Mouse (Mus musculus) CH12.LX (cell line): ENCODE data around the gene 2310057M21Rik. TPM values are rescaled to one million over a fixed set of nuclear protein-coding genes. Genes with fewer than 3 reads are reported as not detected.

Source experiments
- DNase-seq: peaks from one replicate; pipeline ENCODE4 v3.0.0-alpha.2; 2013; ENCODE audit errors: extremely low read depth
- H3K27ac ChIP-seq: 2 replicates; pipeline ENCODE4 v1.5.1; 2012; ENCODE audit warnings: low read depth, mild to moderate bottlenecking, control low read depth, moderate library complexity; ENCODE audit not compliant: insufficient read depth
- H3K27me3 ChIP-seq: replicated peaks from 2 replicates; pipeline ENCODE3; 2012; ENCODE audit warnings: inconsistent platforms
- H3K36me3 ChIP-seq, 2 experiments: replicated peaks in 1 of 2; 2 replicates each; pipeline versions ENCODE3 to v1.6.1; 2012; ENCODE audit warnings: inconsistent platforms in 1 of 2, low read length in 1 of 2, mild to moderate bottlenecking in 1 of 2, mixed read lengths in 1 of 2, moderate library complexity in 1 of 2; ENCODE audit not compliant: control insufficient read depth in 1 of 2, insufficient read depth in 1 of 2
- H3K4me1 ChIP-seq, 2 experiments: 2 replicates each; pipeline ENCODE4 v1.6.1; 2012; ENCODE audit warnings: inconsistent platforms in 1 of 2, moderate library complexity in 1 of 2; ENCODE audit not compliant: insufficient read depth in 2 of 2, control insufficient read depth in 1 of 2
- H3K4me2 ChIP-seq: 2 replicates; pipeline ENCODE4 v1.6.1; 2012; ENCODE audit warnings: low read depth, mild to moderate bottlenecking, control low read depth; ENCODE audit not compliant: poor library complexity, insufficient read depth, severe bottlenecking
- H3K4me3 ChIP-seq, 3 experiments: fragments of 150-350 bp in 1 of 3; sonication (generic) in 1 of 3; replicated peaks in 1 of 3; 2 replicates each; pipeline versions ENCODE3 to v1.5.1; 2011 to 2012; ENCODE audit warnings: low read depth in 2 of 3, low read length in 2 of 3, mild to moderate bottlenecking in 2 of 3, moderate library complexity in 2 of 3, control low read depth in 1 of 3, improper control_type of control experiment in 1 of 3, inconsistent platforms in 1 of 3, mixed read lengths in 1 of 3; ENCODE audit not compliant: poor library complexity in 1 of 3
- H3K79me2 ChIP-seq: replicated peaks from 2 replicates; pipeline ENCODE4 v1.6.1; 2012; ENCODE audit warnings: mild to moderate bottlenecking, moderate library complexity; ENCODE audit not compliant: control insufficient read depth, poor library complexity, insufficient read depth, severe bottlenecking; ENCODE audit errors: extremely low read depth
- H3K9ac ChIP-seq: 2 replicates; pipeline ENCODE4 v1.6.1; 2012; ENCODE audit warnings: low read depth, mild to moderate bottlenecking, control low read depth, moderate library complexity; ENCODE audit not compliant: insufficient read depth
- H3K9me3 ChIP-seq: replicated peaks from 2 replicates; pipeline ENCODE3; 2012; ENCODE audit warnings: low read length, inconsistent platforms, mixed read lengths
- BHLHE40 ChIP-seq: IDR thresholded peaks from 2 replicates; pipeline ENCODE4 v1.6.1; 2011; ENCODE audit warnings: mild to moderate bottlenecking, low read depth, low read length, improper control_type of control experiment
- CHD2 ChIP-seq: IDR thresholded peaks from 2 replicates; pipeline ENCODE4 v1.6.1; 2011; ENCODE audit warnings: low read length, improper control_type of control experiment
- GABPA ChIP-seq: IDR thresholded peaks from 2 replicates; pipeline ENCODE4 v1.6.1; 2012; ENCODE audit warnings: low read depth, low read length, improper control_type of control experiment, inconsistent platforms; ENCODE audit not compliant: insufficient replicate concordance
- IRF4 ChIP-seq: IDR thresholded peaks from 2 replicates; pipeline ENCODE4 v1.6.1; 2014; ENCODE audit warnings: low read depth, mild to moderate bottlenecking, inconsistent platforms, low read length, improper control_type of control experiment
- JUN ChIP-seq: IDR thresholded peaks from 2 replicates; pipeline ENCODE4 v1.6.1; 2011; ENCODE audit warnings: low read depth, mild to moderate bottlenecking, low read length, improper control_type of control experiment, moderate library complexity; ENCODE audit not compliant: insufficient read depth
- JUND ChIP-seq: conservative IDR thresholded peaks from 2 replicates; pipeline ENCODE4 v1.6.1; 2011; ENCODE audit warnings: low read depth, low read length, improper control_type of control experiment
- KAT2A ChIP-seq: IDR thresholded peaks from 2 replicates; pipeline ENCODE4 v1.6.1; 2012; ENCODE audit warnings: low read length, improper control_type of control experiment, inconsistent platforms; ENCODE audit not compliant: insufficient replicate concordance
- MAFK ChIP-seq: IDR thresholded peaks from 2 replicates; pipeline ENCODE4 v1.6.1; 2011; ENCODE audit warnings: low read length, improper control_type of control experiment; ENCODE audit not compliant: insufficient replicate concordance
- MAX ChIP-seq: IDR thresholded peaks from 2 replicates; pipeline ENCODE4 v1.6.1; 2011; ENCODE audit warnings: low read length, improper control_type of control experiment
- MAZ ChIP-seq: IDR thresholded peaks from 2 replicates; pipeline ENCODE4 v1.6.1; 2012; ENCODE audit warnings: low read depth, mild to moderate bottlenecking, inconsistent platforms, low read length, improper control_type of control experiment, moderate library complexity
- MXI1 ChIP-seq: IDR thresholded peaks from 2 replicates; pipeline ENCODE4 v1.6.1; 2011; ENCODE audit warnings: mild to moderate bottlenecking, low read depth, low read length, improper control_type of control experiment
- NELFE ChIP-seq: IDR thresholded peaks from 2 replicates; pipeline ENCODE4 v1.6.1; 2011; ENCODE audit warnings: low read depth, low read length, improper control_type of control experiment
- NRF1 ChIP-seq: IDR thresholded peaks from 2 replicates; pipeline ENCODE4 v1.6.1; 2014; ENCODE audit warnings: low read depth, mild to moderate bottlenecking, inconsistent platforms, low read length, improper control_type of control experiment, moderate library complexity
- RCOR1 ChIP-seq: conservative IDR thresholded peaks from 2 replicates; pipeline ENCODE4 v1.6.1; 2012; ENCODE audit warnings: low read depth, mild to moderate bottlenecking, inconsistent platforms, low read length, improper control_type of control experiment
- SIN3A ChIP-seq: IDR thresholded peaks from 2 replicates; pipeline ENCODE4 v1.6.1; 2012; ENCODE audit warnings: low read length, improper control_type of control experiment, inconsistent platforms
- SMC3 ChIP-seq: IDR thresholded peaks from 2 replicates; pipeline ENCODE4 v1.6.1; 2011; ENCODE audit warnings: low read depth, low read length, improper control_type of control experiment
- TBP ChIP-seq: conservative IDR thresholded peaks from 2 replicates; pipeline ENCODE4 v1.6.1; 2011; ENCODE audit warnings: low read depth, low read length, improper control_type of control experiment
- UBTF ChIP-seq: IDR thresholded peaks from 2 replicates; pipeline ENCODE4 v1.6.1; 2012; ENCODE audit warnings: low read depth, mild to moderate bottlenecking, inconsistent platforms, low read length, improper control_type of control experiment, moderate library complexity
- USF1 ChIP-seq: IDR thresholded peaks from 2 replicates; pipeline ENCODE4 v1.6.1; 2014; ENCODE audit warnings: low read depth, mild to moderate bottlenecking, inconsistent platforms, low read length, improper control_type of control experiment
- USF2 ChIP-seq: conservative IDR thresholded peaks from 2 replicates; pipeline ENCODE4 v1.6.1; 2011; ENCODE audit warnings: low read depth, low read length, improper control_type of control experiment
- ZC3H11A ChIP-seq: IDR thresholded peaks from 2 replicates; pipeline ENCODE4 v1.6.1; 2012; ENCODE audit warnings: low read depth, mild to moderate bottlenecking, inconsistent platforms, low read length, improper control_type of control experiment
- ZMIZ1 ChIP-seq: IDR thresholded peaks from 2 replicates; pipeline ENCODE4 v1.6.1; 2012; ENCODE audit warnings: low read depth, mild to moderate bottlenecking, inconsistent platforms, low read length, improper control_type of control experiment
- ZNF384 ChIP-seq: IDR thresholded peaks from 2 replicates; pipeline ENCODE4 v1.6.1; 2012; ENCODE audit warnings: low read depth, low read length, improper control_type of control experiment, inconsistent platforms
- dilution Hi-C: fragments of 300-500 bp; cut with MboI; formaldehyde crosslinking; loops from 2 replicates; pipeline ENCODE4 v1.14.3; 2020; ENCODE audit warnings: low sequenced_read_pairs; ENCODE audit not compliant: extremely low pct_unique_long_range_greater_than_20kb, extremely low pct_ligation_motif_present
- in situ Hi-C: fragments of 300-500 bp; cut with MboI; formaldehyde crosslinking; loops from 3 replicates; pipeline ENCODE4 v1.14.3; 2019; ENCODE audit warnings: low sequenced_read_pairs, low pct_ligation_motif_present, low pct_unique_long_range_greater_than_20kb, mixed read lengths
- polyA plus RNA-seq: library from polyadenylated mRNA; unstranded; fragments of >175 nt; gene quantifications from 2 replicates; pipeline ENCODE4 v1.2.1, GENCODE M21; 2012; ENCODE audit warnings: low read depth; ENCODE audit not compliant: insufficient read length
- total RNA-seq, 2 experiments: library from RNA; depleted of rRNA; stranded (reverse); fragments of 300-350 nt in 1 of 2; fragments of >200 nt in 1 of 2; gene quantifications; 2 replicates each; pipeline ENCODE4 v1.2.3; 2012 to 2014

2310057M21Rik gene
- total and polyA plus RNA-seq, 3 experiments = 3.4 to 22.5 (median 13.1) TPM

- TF ChIP-seq TBP (no peak), JUND (peak; percentile 23; the same call in 1 of the 2 replicates), NRF1 (no peak), SIN3A (peak; percentile 75; the same call in 1 of the 2 replicates), ZC3H11A (no peak), SMC3 (no peak), MAZ (no peak), JUN (no peak), MAX (peak; percentile 89), GABPA (no peak), UBTF (no peak)
These were observed 48.1 kb downstream of the 2310057M21Rik start (continued) for GRCm38 (mm10) chr7:131314493-131314892.

DNA sequence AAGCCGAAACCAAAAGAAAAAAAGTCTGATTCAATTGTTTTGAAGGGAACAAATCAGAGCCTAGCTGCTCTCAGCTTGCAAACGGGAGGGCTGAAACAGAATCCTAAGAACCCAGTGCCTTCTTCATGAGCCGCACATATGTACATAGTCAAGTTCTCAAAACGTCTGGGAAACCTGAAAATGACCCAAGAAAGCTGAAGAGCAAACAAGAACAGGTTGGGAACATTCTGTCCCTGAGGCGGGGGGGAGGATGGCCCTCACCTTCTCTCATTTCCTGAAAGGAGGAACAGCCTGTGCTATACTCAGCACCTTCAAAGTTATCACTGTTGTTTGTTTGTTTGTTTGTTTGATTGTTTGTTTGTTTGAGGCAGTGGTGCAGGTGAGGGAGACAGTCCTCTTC lies 55.8 kb downstream of the 2310057M21Rik start:
- Histone ChIP-seq H3K9ac (no peak overlapping the region), H3K4me1 (peaks cover 0 to 4% of the 10 kb centered on the region in 2 experiments; a peak in 1 of 4 replicates), H3K36me3 (no peaks in the 10 kb centered on the region), H3K79me2 (no peaks in the 10 kb centered on the region), H3K9me3 (no peaks in the 10 kb centered on the region), H3K4me2 (no peak overlapping the region), H3K27me3 (peaks cover 13% of the 10 kb centered on the region), H3K4me3 (no peak overlapping the region), H3K27ac (no peak overlapping the region)
- in situ Hi-C loops = no loop called here
- TF ChIP-seq SMC3 (no peak), KAT2A (no peak), UBTF (no peak), JUND (no peak), BHLHE40 (no peak), NRF1 (no peak), MXI1 (no peak), CHD2 (no peak), MAX (no peak), USF1 (no peak), ZNF384 (no peak), ZMIZ1 (no peak), RCOR1 (no peak), USF2 (no peak), IRF4 (no peak), NELFE (no peak), MAFK (no peak)
- dilution Hi-C loops = no loop called here
- no peak for DNase-seq
